Mouse (Mus musculus) ES-E14 (cell line): ENCODE data around the gene Rbm39.

Experiments
- HCFC1 ChIP-seq: IDR thresholded peaks from 2 replicates; pipeline ENCODE4 v1.6.1; 2012; ENCODE audit warnings: low read length, inconsistent platforms, borderline replicate concordance; ENCODE audit not compliant: insufficient read depth
- MAFK ChIP-seq: IDR thresholded peaks from 2 replicates; pipeline ENCODE4 v1.6.1; 2014; ENCODE audit warnings: mild to moderate bottlenecking, low read depth, low read length, inconsistent platforms; ENCODE audit not compliant: insufficient read depth
- ZC3H11A ChIP-seq: IDR thresholded peaks from 2 replicates; pipeline ENCODE4 v1.6.1; 2012; ENCODE audit warnings: low read depth, mild to moderate bottlenecking, inconsistent platforms, low read length, borderline replicate concordance
- ZNF384 ChIP-seq: IDR thresholded peaks from 2 replicates; pipeline ENCODE4 v1.6.1; 2012; ENCODE audit warnings: low read depth, low read length, inconsistent platforms

- TF ChIP-seq MAFK (no peak), ZC3H11A (no peak), ZNF384 (no peak), HCFC1 (no peak)
These were observed 36.7 kb downstream of the Rbm39 start for GRCm38 (mm10) chr2:156143367-156143766.
